Comparison of ENCODE assay signal across 11 mouse cellular contexts in the genomic region with DNA sequence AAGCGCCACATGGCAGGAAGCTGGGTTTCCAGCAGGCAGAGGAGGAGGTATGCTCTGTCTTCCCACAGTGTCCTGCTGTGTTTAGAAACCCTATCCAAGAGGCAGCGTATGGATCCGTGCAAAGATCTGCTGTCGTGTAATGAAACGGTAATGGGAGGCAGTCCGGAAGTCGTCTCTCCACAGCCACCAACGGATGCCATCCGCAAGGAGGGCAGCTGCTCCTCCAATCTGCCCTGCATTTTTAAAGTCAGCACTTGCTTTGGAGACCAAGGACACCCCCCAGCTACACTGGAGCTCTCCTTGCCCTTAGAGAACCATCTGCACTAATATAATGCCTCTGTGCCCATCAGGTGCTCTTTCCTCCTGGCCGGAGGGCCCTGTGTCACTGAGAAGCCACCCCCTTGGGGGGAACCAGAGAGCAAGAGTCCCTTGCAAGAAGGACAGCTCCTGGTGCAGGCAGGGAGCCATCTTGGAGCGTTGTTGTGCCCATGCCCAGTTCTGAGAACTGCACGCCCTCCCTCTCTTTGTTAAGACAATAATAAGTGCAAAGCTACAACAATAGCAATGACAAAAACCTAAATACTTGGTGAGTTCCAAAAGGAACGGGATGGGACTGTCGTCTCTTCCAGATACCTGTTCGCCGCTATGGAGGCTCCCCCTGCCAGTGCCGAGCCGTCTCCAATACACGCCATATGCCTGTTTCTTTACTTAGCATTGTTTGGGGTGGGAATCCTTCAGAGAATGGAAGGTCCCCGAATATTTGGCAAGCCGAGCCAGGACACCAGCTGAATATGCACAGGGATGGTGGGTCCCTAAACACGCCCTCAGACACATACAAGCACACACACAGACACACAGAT.
A peak's percentile ranks its signal among the peaks of the same experiment; 100 is the strongest.
DNase-seq lines count a peak whose midpoint lies in the region; ATAC-seq and TF ChIP-seq lines count a peak whose summit lies in the region.
"Had no signal": no experiment of that assay in that cellular context is flagged by ENCODE, and none has a peak within 500 bp of the region (broad histone marks: within the 10 kb centered on the region; RNA-seq: fewer than 3 reads in every experiment).

No protein-coding gene starts in this region.

- no peak overlapping the region for H3K27ac ChIP-seq in midbrain, postnatal 0 days (ENCODE audit: low read depth, low read length)
- no peak overlapping the region for H3K27ac ChIP-seq in midbrain, embryonic 11.5 days (ENCODE audit: low read depth, low read length)
- H3K27ac ChIP-seq in hindbrain, embryonic 15.5 days (replicated peaks) = peak overlapping the region; percentile 63
- H3K27ac ChIP-seq in kidney, embryonic 15.5 days = no peak overlapping the region
- H3K27ac ChIP-seq: embryonic facial prominence, embryonic 15.5 days; gastrocnemius, adult 2 months had no signal

- WGBS in midbrain, postnatal 0 days = 83% methylated on average over 22 of the region's 22 CpGs
- 79% methylated on average over 22 of the region's 22 CpGs for WGBS in midbrain, embryonic 11.5 days
- 69% methylated on average over 22 of the region's 22 CpGs for WGBS in hindbrain, embryonic 15.5 days
- WGBS in kidney, embryonic 15.5 days = 86% methylated on average over 22 of the region's 22 CpGs

- no peaks in the 10 kb centered on the region for H3K27me3 ChIP-seq in midbrain, postnatal 0 days (ENCODE audit: insufficient read depth, low read length)
- no peaks in the 10 kb centered on the region for H3K27me3 ChIP-seq in midbrain, embryonic 11.5 days (ENCODE audit: control insufficient read depth, insufficient read depth, low read length)
- no peaks in the 10 kb centered on the region for H3K27me3 ChIP-seq in hindbrain, embryonic 15.5 days
- no peaks in the 10 kb centered on the region for H3K27me3 ChIP-seq in kidney, embryonic 15.5 days
- H3K27me3 ChIP-seq: embryonic facial prominence, embryonic 15.5 days had no signal

- DNase-seq in midbrain, postnatal 0 days (ENCODE audit: low spot score) = peak; percentile 62
- no peak for DNase-seq in midbrain, embryonic 11.5 days (ENCODE audit: low spot score, missing footprints)
- DNase-seq in cerebellum, postnatal 25 days = peak; percentile 72 to 74
- DNase-seq in urinary bladder, adult 2 months (ENCODE audit: low spot score) = no peak
- DNase-seq in heart, postnatal 14 days = no peak
- DNase-seq: gastrocnemius, adult 2 months; lung, embryonic 14.5 days had no signal

- H3K4me2 ChIP-seq in midbrain, postnatal 0 days (ENCODE audit: low read depth, low read length, poor library complexity, severe bottlenecking) = no peak overlapping the region
- no peak overlapping the region for H3K4me2 ChIP-seq in midbrain, embryonic 11.5 days
- no peak overlapping the region for H3K4me2 ChIP-seq in hindbrain, embryonic 15.5 days
- no peak overlapping the region for H3K4me2 ChIP-seq in kidney, embryonic 15.5 days
- H3K4me2 ChIP-seq: embryonic facial prominence, embryonic 15.5 days; lung, embryonic 14.5 days had no signal

- no peak overlapping the region for H3K4me3 ChIP-seq in midbrain, postnatal 0 days (ENCODE audit: low read depth, low read length)
- no peak overlapping the region for H3K4me3 ChIP-seq in midbrain, embryonic 11.5 days (ENCODE audit: low read depth, low read length)
- H3K4me3 ChIP-seq in hindbrain, embryonic 15.5 days = no peak overlapping the region
- H3K4me3 ChIP-seq in kidney, embryonic 15.5 days (replicated peaks) = no peak overlapping the region
- H3K4me3 ChIP-seq: embryonic facial prominence, embryonic 15.5 days; gastrocnemius, adult 2 months had no signal

- no peak for TF ChIP-seq CTCF in midbrain, postnatal 0 days (IDR thresholded peaks at IDR 0.05)

- H3K36me3 ChIP-seq in midbrain, postnatal 0 days (ENCODE audit: insufficient read depth, low read length) = no peaks in the 10 kb centered on the region
- no peaks in the 10 kb centered on the region for H3K36me3 ChIP-seq in midbrain, embryonic 11.5 days (ENCODE audit: control insufficient read depth, insufficient read depth, low read length)
- no peaks in the 10 kb centered on the region for H3K36me3 ChIP-seq in hindbrain, embryonic 15.5 days
- no peaks in the 10 kb centered on the region for H3K36me3 ChIP-seq in kidney, embryonic 15.5 days
- H3K36me3 ChIP-seq: embryonic facial prominence, embryonic 15.5 days had no signal

- H3K4me1 ChIP-seq in midbrain, postnatal 0 days (ENCODE audit: insufficient read depth, low read length) = no peaks in the 10 kb centered on the region
- H3K4me1 ChIP-seq in midbrain, embryonic 11.5 days (ENCODE audit: control insufficient read depth, insufficient read depth, low read length) = no peaks in the 10 kb centered on the region
- 0 out of 2 replicates have a peak, but pooled peaks cover 3% of the 10 kb centered on the region for H3K4me1 ChIP-seq in hindbrain, embryonic 15.5 days (replicated peaks)
- H3K4me1 ChIP-seq in kidney, embryonic 15.5 days = no peaks in the 10 kb centered on the region
- H3K4me1 ChIP-seq: embryonic facial prominence, embryonic 15.5 days had no signal

- ATAC-seq in midbrain, postnatal 0 days (ENCODE audit: low FRiP score) = no peak
- no peak for ATAC-seq in midbrain, embryonic 11.5 days (ENCODE audit: low FRiP score)
- peak; percentile 54; the same call in 1 of the 2 replicates for ATAC-seq in hindbrain, embryonic 15.5 days (ENCODE audit: low FRiP score, low read depth)
- no peak for ATAC-seq in kidney, embryonic 15.5 days (replicated peaks; ENCODE audit: low FRiP score)
- ATAC-seq: intestine, embryonic 16.5 days had no signal

- no peak overlapping the region for H3K9ac ChIP-seq in midbrain, postnatal 0 days (replicated peaks; ENCODE audit: low read length, poor library complexity, severe bottlenecking)
- H3K9ac ChIP-seq in midbrain, embryonic 11.5 days (ENCODE audit: low read length) = no peak overlapping the region
- no peak overlapping the region for H3K9ac ChIP-seq in hindbrain, embryonic 15.5 days
- no peak overlapping the region for H3K9ac ChIP-seq in kidney, embryonic 15.5 days
- H3K9ac ChIP-seq: embryonic facial prominence, embryonic 15.5 days; lung, embryonic 14.5 days had no signal

- no peaks in the 10 kb centered on the region for H3K9me3 ChIP-seq in midbrain, postnatal 0 days (ENCODE audit: low read length)
- no peaks in the 10 kb centered on the region for H3K9me3 ChIP-seq in midbrain, embryonic 11.5 days (ENCODE audit: control insufficient read depth, low read length)
- H3K9me3 ChIP-seq in hindbrain, embryonic 15.5 days = no peaks in the 10 kb centered on the region
- no peaks in the 10 kb centered on the region for H3K9me3 ChIP-seq in kidney, embryonic 15.5 days (replicated peaks)
- H3K9me3 ChIP-seq: embryonic facial prominence, embryonic 15.5 days had no signal

- intact Hi-C loops in heart, postnatal 14 days (cut with DNase I) = no loop called here

Comparison
In these comparisons a context has a peak if more than half of its experiments do, and no peak if none do; other contexts are left out.
1. DNase-seq: peak in midbrain, postnatal 0 days (single experiment) and cerebellum, postnatal 25 days (2 of 2); none in midbrain, embryonic 11.5 days (single experiment), urinary bladder, adult 2 months (single experiment) and heart, postnatal 14 days (0 of 2).